Mouse (Mus musculus) thymus, postnatal 10 days (tissue): ENCODE data around the gene Phc1.

ENCODE experiments used
- DNase-seq, 2 experiments: peaks; one replicate each; pipeline ENCODE4 v3.0.0; 2021; ENCODE audit warnings: low spot score in 2 of 2

The Phc1 gene

DNA sequence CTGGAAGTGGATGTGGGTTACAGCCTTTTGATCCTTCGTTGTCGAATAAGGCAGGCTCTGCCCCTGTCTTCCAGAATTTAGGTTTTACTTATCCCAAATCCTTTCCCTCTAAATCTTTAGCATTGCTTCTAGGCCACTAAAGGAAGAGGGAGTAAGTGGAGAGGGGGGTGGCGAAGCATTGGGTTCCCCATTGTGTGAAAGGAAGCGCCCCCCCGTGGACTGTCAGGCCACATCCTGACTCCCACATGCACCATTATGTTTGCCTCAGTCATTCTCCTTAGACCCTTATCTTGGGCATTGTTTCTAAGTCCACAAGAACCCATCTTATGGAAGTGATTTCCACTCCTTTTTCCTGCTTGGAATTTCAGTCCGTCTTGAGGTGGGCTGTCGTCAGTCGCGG lies 45.1 kb downstream of the Phc1 start:
- no peak for DNase-seq

GRCm38 (mm10) chr6:122294290-122294689 lies 46.1 kb downstream of the Phc1 start:
- no peak for DNase-seq

GRCm38 (mm10) chr6:122293796-122294195 lies 46.6 kb downstream of the Phc1 start:
- no peak for DNase-seq

GRCm38 (mm10) chr6:122293121-122293520 lies 47.2 kb downstream of the Phc1 start:
- DNase-seq = no peak

DNA sequence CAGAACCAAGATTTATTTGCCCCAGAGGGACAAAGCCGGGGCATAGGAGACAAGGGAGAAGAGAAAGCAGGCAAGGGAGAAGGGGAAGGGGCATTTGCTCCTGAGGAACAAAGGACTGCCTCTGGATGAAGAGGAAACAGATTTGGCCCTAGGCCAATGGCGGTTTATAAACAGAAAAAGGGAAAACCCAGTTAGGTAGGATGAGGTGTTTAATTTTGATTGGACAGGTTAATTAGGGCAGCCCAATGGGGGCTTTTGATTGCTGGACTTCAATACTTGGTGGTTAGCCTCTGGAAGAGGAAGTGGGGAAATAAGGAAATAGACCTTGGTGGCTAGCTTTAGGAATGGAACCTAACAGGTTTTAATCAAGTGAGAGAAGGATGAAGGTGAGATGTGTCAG lies 48.2 kb downstream of the Phc1 start:
- no peak for DNase-seq

- no peak for DNase-seq
Observed at GRCm38 (mm10) chr6:122291735-122292134, 48.6 kb downstream of the Phc1 start.

DNA sequence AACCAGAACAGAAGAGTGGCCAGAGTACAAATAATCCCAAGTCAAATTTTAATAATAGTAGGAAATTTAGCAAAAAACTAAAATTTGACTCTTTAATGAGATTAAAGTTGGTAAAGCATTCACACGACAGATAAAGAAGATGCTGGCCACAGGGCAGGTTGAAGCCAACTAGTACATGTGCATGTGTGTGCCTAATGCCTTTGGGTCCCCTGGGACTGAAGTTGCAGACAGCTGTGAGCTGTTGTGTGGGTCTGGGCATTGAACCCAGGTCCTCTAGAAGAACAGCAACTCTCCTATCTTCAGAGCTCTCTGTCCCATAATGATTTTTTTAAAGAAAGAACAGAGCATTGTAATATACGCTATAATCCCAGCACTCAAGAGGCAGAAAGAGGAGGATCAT lies 49.1 kb downstream of the Phc1 start:
- no peak for DNase-seq

DNA sequence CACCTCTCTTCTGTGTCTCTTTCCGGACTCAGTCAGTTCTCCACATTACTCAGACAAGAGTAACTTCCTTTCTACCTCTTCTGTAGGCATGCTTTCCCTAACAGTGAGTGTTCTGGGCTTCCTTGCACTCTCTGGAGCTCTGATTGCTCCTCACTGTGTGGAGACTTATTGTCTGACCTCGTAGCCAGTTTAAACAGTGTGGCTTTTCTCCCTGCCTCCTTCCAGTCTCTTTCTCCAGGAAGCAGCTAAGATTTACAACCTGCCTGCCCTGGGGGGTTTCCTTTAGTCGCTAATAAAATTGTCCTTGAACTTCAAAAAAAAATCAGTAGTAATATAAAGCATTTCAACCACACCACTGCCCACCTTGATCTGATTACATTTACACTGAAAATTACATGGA lies 50.1 kb downstream of the Phc1 start:
- no peak for DNase-seq

- no peak for DNase-seq
Observed at GRCm38 (mm10) chr6:122289313-122289712, 51.0 kb downstream of the Phc1 start.

GRCm38 (mm10) chr6:122288263-122288662 lies 52.1 kb downstream of the Phc1 start:
- no peak for DNase-seq

GRCm38 (mm10) chr6:122284823-122285222 lies 55.5 kb downstream of the Phc1 start:
- no peak for DNase-seq

GRCm38 (mm10) chr6:122284304-122284703 lies 56.1 kb downstream of the Phc1 start:
- no peak for DNase-seq

- no peak for DNase-seq
Observed at GRCm38 (mm10) chr6:122283429-122283828, 56.9 kb downstream of the Phc1 start.

DNA sequence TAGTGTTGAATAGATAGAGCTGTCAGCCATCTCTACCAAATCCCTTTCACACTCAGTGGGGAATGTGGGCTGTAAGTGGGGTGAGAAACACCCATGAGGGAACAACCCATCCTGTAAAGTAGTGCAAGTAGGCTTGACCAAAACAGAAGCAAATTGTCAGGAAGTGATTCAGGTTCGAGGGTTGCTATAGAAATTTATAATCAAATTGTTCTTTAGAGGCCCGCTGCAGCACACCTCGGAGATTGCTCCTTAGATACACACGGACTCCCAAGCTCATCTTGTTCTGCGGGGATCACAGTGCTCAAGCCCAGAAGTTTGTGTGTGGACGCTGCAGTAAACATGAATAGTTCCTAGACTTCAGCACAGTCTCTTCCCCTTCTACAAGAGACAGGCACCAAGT lies 57.6 kb downstream of the Phc1 start, which contains the start of gene Klrg1:
Gene Klrg1, minus strand, starts transcription at position 101 of the 400 bp plus-strand sequence.
- DNase-seq = no peak

DNA sequence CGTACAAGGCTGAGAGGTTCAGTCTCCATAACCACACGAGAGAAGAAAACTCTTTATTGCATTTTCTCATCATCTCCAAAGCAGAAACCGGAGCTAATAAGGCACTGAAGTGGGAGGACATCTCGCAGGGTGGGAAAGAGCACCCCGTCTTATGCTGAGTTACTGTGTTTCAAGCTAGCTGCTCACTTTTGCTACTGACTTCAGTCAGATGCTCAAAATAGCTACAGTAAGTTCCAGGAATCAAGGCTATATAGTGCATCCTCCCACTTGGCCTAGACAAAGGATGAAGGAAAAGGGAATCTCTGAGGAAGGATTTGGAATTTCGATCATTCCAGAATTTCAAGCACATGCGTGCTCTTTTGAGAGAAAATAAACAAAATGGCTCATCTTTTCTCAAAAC lies 63.8 kb downstream of the Phc1 start:
- DNase-seq = no peak

DNA sequence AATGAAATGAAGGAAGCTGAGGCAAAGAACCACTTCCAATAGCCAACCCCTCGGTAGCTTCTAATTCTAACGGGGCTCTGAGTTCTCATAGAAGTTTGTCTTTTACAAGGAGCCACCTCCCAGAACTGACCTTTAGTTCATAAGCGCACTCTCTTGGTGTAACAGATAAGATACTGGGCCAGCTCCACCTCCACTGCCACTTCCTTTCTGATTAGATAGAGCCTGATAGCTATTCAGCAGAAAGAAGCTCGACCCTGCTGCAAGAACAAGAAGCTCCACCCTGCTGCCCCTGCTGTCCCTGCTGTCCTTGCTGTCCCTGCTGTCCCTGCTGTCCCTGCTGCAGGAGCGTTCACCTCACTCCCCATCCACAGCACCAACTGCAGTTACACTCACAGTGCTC lies 65.8 kb downstream of the Phc1 start:
- DNase-seq = no peak

DNA sequence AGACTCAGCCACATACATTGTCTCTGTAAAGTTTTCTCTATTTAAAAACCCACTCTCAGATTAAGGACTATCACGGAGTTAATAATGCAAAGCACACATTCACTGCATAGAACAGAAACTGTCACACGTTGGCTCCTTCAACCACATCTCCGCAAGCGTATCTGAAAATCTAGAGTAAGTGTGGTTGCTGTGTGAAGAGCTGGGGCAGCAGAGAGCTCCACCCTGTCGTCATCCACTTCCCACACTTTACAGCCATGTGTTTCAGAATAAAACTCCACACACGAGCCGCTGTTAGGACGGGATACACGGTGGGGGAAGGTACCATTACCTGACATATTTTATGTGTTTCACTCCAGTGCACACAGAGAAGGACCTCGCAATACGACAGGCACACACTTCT lies 70.2 kb downstream of the Phc1 start:
- DNase-seq = no peak

DNA sequence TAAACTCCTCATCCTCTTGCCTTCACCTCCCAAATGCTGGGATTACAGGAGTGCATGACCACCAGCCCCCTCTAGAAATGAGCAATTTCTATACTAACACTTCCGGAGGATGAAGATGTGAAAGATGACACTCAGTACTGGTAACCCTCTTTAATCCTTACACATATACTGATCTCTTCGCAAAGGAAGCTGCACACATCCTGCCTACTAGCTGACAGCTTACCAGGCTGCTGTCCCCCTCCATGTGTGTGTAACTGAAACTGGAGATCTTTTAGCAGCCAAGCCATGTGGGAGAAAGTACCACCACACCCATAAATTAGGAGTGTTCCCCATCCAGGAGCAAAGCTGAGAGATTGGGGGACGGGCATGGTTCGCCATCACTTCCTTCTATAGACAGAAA lies 71.2 kb downstream of the Phc1 start:
- DNase-seq = no peak

DNA sequence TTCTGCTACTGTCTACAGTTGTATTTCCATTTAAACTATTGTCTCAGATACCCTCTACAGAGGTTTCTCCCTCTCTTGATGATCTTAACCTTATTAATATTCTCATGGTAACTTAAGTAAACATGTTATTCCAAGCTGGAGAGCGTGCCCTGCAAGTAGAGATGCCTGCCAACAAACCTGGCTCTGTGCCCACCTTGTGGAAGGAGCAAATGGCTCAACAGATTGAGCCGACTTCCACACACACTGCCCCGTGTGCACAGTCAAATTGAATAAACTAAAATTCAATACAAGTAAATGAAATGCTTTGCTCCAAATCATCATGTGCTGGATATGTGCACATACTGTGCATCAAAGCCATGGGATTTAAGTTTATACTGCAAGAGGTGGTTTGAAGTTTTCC lies 71.8 kb downstream of the Phc1 start:
- DNase-seq = no peak
